Mouse (Mus musculus): Measurements from ENCODE around the gene Dclre1b.

DNA sequence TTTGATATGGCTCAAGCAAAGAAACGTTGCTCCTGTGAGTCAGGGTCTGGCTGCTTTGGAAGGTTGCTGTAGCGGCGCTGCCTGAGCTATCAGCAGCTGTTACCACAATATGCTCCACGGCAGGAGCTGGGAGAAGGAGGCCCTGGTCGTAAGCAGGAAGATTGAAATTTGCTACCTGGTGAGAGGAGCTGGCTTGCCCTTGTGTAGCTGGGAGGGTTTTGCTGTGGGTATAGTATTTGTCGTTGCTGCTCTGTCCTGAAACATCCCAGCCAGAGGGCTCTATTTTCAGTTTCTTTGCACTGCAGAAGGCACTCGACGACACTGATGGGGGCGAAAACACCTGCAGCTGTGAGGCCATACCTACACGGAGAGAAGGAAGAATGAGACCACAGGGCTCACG is 31.3 kb downstream of the Dclre1b start:
- TF ChIP-seq CTCF (IDR thresholded peaks at IDR 0.05; ENCODE audit: insufficient read depth, low read depth, low read length) (no peak), POLR2A (IDR thresholded peaks at IDR 0.05; ENCODE audit: insufficient read depth, low read depth, low read length) (no peak)

All from olfactory bulb, adult 2 months (tissue).